Mouse (Mus musculus): ENCODE measurements at regions not wholly inside any gene's neighbourhood (a gene's known extent, or its start where the extent isn't known, plus 50 kb on each side); places are given as distances from the start of the nearest gene placed in this dataset.

GRCm38 (mm10) chr9:61087035-61087434 is 285.1 kb upstream of the Tle3 start:
- Histone ChIP-seq H3K27ac (no peak overlapping the region), H3K4me3 (no peak overlapping the region)
- TF ChIP-seq CTCF (IDR thresholded peaks at IDR 0.05): no peak
- DNase-seq: no peak
- intact Hi-C loops (cut with DNase I): no loop called here

DNA sequence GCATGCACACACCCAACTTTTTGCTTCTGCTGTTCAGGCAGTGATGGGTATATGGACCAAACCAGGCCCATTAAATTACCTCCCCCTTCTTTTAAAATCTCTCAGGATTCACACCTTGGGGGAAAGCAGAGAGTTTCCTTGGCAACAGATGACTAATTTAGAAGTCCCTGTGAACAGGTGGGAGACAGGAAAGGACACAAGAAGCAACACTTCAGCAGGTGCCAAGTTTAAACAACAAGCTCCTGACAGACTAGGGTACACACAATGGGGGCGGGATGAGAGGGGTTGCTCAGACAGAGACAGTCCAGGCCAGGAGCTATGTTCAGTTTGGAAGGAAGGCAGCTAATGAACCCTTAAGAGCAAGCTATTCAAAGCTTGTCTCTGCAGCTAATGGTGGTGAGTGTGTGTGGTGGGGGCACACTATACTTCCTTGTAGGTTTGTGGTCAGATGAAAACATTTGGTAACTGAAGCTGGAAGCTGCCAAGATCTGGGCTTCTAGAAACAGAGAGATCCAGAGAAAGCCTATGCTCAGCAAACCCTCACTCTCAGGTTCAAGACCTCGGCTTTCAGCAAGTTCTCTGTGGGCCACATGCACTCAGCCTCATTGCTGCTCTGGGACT is 283.0 kb upstream of the Tle3 start:
- no peak for DNase-seq
- Histone ChIP-seq H3K27ac (no peak overlapping the region), H3K4me3 (no peak overlapping the region)
- intact Hi-C loops (cut with DNase I): no loop called here
- TF ChIP-seq CTCF (IDR thresholded peaks at IDR 0.05): no peak

DNA sequence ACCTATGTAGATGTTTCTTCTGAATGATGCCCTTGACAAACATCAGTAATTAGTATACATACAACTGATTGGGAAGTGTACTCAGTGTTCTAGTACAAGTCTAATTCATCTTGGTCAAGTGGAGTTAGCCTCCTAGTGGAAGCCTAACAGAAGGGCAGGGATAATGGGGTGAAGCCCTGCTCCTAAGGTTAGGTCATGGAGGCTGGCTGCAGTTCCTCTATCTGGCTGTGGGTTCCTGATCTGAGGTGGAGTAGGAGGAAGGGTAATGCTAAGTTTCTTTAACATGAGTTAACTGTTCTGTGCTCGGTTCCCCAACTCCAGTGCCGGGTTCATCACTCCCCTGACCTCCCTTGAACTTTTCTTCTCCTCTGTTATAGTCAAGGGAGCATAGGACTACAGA is 281.1 kb upstream of the Tle3 start:
- no peak for DNase-seq
- intact Hi-C loops (cut with DNase I): no loop called here
- H3K4me3 ChIP-seq: no peak overlapping the region
- no peak for TF ChIP-seq CTCF (IDR thresholded peaks at IDR 0.05)
- no peak overlapping the region for H3K27ac ChIP-seq

DNA sequence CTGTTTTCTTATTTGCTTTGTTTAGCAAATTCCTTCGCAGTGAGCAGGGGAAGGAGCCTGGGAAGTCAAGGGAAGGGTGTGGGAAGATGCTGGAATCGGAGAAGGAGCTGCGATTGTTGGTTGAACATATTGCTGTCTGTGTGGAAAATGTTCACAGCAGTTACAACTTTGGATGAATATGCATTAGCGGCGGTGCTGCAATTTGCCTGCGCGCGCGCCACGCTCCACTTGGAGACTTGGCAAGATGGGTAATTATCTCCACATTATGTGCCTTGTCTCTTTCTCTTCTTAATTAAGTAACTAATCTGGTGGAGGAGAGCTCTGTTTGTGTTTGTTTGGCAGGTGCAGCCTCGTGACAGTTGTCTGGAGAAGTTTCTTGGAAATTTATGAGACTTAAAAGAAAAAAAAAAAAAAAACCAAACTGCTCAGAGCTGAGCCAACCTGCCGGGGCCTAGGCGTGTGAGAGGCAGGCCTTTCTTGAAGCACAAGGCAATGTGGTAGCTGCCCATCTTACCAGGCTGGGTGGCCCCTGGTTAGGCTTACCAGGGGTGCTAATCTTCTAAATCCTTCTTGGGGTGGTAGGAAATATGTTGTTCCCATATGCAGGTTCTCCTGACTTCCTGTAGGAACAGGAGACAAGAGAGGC is 279.2 kb upstream of the Tle3 start:
- H3K4me3 ChIP-seq: no peak overlapping the region
- intact Hi-C loops (cut with DNase I): no loop called here
- no peak overlapping the region for H3K27ac ChIP-seq
- no peak for DNase-seq
- TF ChIP-seq CTCF (IDR thresholded peaks at IDR 0.05): no peak

GRCm38 (mm10) chr9:61095069-61095775 is 276.9 kb upstream of the Tle3 start:
- intact Hi-C loops (cut with DNase I): no loop called here
- Histone ChIP-seq H3K27ac (no peak overlapping the region), H3K4me3 (no peak overlapping the region)
- no peak for TF ChIP-seq CTCF (IDR thresholded peaks at IDR 0.05)
- no peak for DNase-seq

GRCm38 (mm10) chr9:61101741-61102450 is 270.3 kb upstream of the Tle3 start:
- Histone ChIP-seq H3K4me3 (no peak overlapping the region), H3K27ac (no peak overlapping the region)
- no peak for TF ChIP-seq CTCF (IDR thresholded peaks at IDR 0.05)
- intact Hi-C loops (cut with DNase I): no loop called here
- no peak for DNase-seq

DNA sequence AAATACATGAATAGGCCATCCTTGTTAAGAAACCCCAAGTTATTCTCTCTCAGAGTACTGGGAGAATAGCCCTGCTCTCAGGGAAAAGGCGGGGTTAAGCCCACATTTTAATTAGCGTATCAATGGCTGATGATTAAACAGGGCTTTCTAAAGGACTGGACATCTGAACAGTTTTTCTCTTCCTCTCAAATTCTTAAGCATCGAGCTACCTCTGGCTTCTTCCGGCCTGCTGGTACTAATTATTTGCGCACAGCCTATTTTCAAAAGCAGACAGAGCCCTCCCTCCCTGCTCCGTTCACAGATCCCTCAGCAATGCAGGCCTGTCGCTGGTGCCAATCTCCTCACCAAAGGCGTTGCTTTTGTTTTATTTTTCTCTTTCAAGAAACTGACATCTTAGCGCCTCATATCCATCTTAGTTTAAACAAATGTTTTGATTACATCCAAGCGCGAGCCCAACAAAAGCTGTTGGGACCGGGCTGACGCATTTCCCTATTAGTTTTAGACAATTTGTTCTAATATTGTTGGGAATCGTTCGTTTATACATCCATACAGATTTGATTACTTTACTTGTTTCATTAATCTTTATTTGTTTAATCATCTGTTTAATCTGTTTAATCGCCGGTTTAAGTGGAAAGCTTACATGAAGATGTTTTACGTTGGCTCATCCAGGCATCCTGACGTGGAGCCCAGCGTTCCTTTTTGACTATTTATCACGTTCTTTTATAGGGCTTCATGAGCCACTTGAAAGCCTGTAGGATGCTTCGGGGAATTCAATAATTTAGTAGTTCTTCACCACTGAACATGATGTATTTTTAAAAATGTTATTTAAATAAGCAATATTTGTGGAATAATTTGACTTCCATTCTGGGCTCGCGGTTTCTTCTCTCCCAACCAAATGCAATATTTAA is 269.5 kb upstream of the Tle3 start:
- Histone ChIP-seq H3K27ac (no peak overlapping the region), H3K4me3 (no peak overlapping the region)
- intact Hi-C loops (cut with DNase I): no loop called here
- no peak for DNase-seq
- no peak for TF ChIP-seq CTCF (IDR thresholded peaks at IDR 0.05)

GRCm38 (mm10) chr9:61105550-61106280 is 266.5 kb upstream of the Tle3 start:
- Histone ChIP-seq H3K4me3 (no peak overlapping the region), H3K27ac (no peak overlapping the region)
- no peak for DNase-seq
- no peak for TF ChIP-seq CTCF (IDR thresholded peaks at IDR 0.05)
- intact Hi-C loops (cut with DNase I): no loop called here

DNA sequence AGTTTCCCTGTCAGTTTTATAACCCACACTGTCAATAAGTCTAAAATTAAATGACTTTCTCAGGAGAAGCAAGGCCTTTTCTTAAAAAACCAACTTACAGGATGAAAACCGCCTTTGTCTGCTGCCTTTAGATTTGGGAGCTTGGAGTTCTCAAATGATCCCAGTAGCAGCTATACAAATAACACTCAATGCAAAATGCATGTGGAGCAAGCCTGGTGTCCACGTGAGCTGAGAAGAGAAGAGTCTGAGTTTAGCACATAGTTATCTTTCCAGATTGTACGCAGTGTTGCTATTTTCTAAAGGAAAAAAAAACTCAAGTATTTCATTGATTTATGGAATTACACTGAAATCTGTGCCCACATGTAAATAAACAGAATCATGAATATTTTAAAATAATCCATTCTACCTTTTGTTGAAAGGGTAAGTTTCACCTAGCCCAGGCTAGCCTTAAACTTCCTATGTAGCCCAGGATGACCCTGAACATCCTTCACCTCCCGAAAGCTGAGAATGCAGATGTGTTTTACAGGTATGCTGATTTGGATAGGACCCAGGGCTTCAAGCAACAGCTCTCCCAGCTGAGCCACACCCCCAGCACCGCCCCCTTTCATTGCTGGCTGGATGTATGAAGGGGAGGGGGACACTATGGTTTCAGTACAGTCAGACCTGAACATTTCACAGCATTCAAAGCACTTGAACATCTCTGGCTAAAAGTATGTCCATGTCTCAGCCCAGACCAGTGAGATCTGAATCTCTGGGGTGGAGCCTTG is 262.5 kb upstream of the Tle3 start:
- no peak for TF ChIP-seq CTCF (IDR thresholded peaks at IDR 0.05)
- intact Hi-C loops (cut with DNase I): no loop called here
- Histone ChIP-seq H3K4me3 (no peak overlapping the region), H3K27ac (no peak overlapping the region)
- DNase-seq: no peak

DNA sequence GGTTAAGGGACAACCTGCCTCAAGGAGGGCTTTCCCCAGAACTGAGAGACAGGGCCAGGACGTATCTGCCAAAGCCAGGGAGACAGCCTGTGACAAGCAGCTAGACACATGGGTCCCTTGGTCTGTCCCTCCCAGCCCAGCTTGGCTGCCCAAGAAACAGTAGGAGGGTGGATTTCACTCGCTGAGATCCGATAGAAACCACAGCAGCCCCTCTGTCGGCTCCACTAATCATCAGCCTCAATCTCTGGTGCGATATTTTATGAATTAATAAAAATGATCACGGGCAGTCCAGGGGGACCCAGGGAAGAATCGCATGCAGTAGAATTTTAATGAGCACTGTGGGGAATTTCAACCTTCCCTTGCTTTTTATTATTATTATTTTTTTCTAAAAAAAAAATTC is 261.0 kb upstream of the Tle3 start:
- TF ChIP-seq CTCF (IDR thresholded peaks at IDR 0.05): no peak
- DNase-seq: no peak
- H3K27ac ChIP-seq: no peak overlapping the region

More for the DNA sequence above, 261.0 kb upstream of the Tle3 start:
- intact Hi-C loops (cut with DNase I): no loop called here
- H3K4me3 ChIP-seq: no peak overlapping the region

Measured in gastrocnemius, adult 2 months (tissue).